Mouse (Mus musculus) cerebellum, adult 9-10 months (tissue): ENCODE results near the gene Slc22a21.
"Not testable (repeated sequence)": the region's sequence is repeated elsewhere in the genome, so short reads cannot be mapped to it uniquely, and the experiment has no call there.

Source experiments
- DNase-seq: peaks from one replicate; pipeline ENCODE4 v3.0.0; 2022

Slc22a21 gene

GRCm38 (mm10) chr11:53979788-53980621 is at the start of gene Slc22a21:
Slc22a21 (minus strand) TSS chr11:53980332.
- peak; percentile 49 for DNase-seq

- DNase-seq, result no peak
Measured at GRCm38 (mm10) chr11:54028997-54029396, 48.9 kb upstream of the Slc22a21 start.

GRCm38 (mm10) chr11:54028044-54028951 is 48.2 kb upstream of the Slc22a21 start, which contains the start of gene Slc22a4:
Slc22a4 (minus strand) TSS chr11:54028090.
- DNase-seq, result peak; percentile 88

- peak; percentile 72 for DNase-seq
Measured at GRCm38 (mm10) chr11:54027131-54028043, 47.3 kb upstream of the Slc22a21 start.

GRCm38 (mm10) chr11:54026491-54027041 is 46.4 kb upstream of the Slc22a21 start:
- DNase-seq, result peak; percentile 77

- no peak for DNase-seq
Measured at GRCm38 (mm10) chr11:54021396-54022093, 41.4 kb upstream of the Slc22a21 start.

- no peak for DNase-seq
Measured at GRCm38 (mm10) chr11:54018893-54019732, 39.0 kb upstream of the Slc22a21 start.

GRCm38 (mm10) chr11:54017596-54017995 is 37.5 kb upstream of the Slc22a21 start:
- DNase-seq, result no peak

- DNase-seq, result peak; percentile 22
Measured at GRCm38 (mm10) chr11:54016051-54016450, 35.9 kb upstream of the Slc22a21 start.

- no peak for DNase-seq
Measured at GRCm38 (mm10) chr11:54012961-54013360, 32.8 kb upstream of the Slc22a21 start.

GRCm38 (mm10) chr11:54011255-54011654 is 31.1 kb upstream of the Slc22a21 start:
- DNase-seq, result no peak

- DNase-seq, result no peak
Measured at GRCm38 (mm10) chr11:54008416-54008920, 28.3 kb upstream of the Slc22a21 start.

- DNase-seq, result peak; percentile 92
Measured at GRCm38 (mm10) chr11:54007717-54008116, 27.6 kb upstream of the Slc22a21 start.

- peak; percentile 83 for DNase-seq
Measured at GRCm38 (mm10) chr11:54006901-54007300, 26.8 kb upstream of the Slc22a21 start.

- not testable (repeated sequence) for DNase-seq
Measured at GRCm38 (mm10) chr11:54006362-54006761, 26.2 kb upstream of the Slc22a21 start.

- DNase-seq, result no peak
Measured at GRCm38 (mm10) chr11:54004734-54005133, 24.6 kb upstream of the Slc22a21 start.

GRCm38 (mm10) chr11:54004221-54004620 is 24.1 kb upstream of the Slc22a21 start:
- peak; percentile 71 for DNase-seq

GRCm38 (mm10) chr11:54002761-54003717 is 22.9 kb upstream of the Slc22a21 start:
- DNase-seq, result peak; percentile 85
